Mouse (Mus musculus): ENCODE measurements around the gene E030018B13Rik.

Gene E030018B13Rik

DNA sequence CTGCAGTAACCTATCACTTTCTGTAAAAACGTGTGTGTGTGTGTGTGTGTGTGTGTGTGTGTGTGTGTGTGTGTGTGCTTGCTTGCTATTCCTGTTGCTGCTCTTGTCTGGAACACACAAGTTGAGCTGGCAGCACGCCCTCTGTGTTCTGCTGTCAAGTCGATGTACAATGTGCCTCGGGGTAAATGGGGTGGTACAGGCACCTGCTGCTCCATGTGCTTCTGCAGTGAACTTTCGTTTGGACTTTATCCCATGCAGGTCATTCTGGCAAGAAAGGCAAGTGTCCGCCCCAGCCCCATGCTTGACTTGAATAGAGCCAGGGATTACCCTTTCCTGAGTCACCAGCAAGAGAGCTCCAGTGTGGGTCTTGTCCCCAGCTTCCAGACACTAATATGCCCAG is 1.0 kb downstream of the E030018B13Rik start:
- DNase-seq (ENCODE audit: low spot score in 2 of 2) = no peak

DNA sequence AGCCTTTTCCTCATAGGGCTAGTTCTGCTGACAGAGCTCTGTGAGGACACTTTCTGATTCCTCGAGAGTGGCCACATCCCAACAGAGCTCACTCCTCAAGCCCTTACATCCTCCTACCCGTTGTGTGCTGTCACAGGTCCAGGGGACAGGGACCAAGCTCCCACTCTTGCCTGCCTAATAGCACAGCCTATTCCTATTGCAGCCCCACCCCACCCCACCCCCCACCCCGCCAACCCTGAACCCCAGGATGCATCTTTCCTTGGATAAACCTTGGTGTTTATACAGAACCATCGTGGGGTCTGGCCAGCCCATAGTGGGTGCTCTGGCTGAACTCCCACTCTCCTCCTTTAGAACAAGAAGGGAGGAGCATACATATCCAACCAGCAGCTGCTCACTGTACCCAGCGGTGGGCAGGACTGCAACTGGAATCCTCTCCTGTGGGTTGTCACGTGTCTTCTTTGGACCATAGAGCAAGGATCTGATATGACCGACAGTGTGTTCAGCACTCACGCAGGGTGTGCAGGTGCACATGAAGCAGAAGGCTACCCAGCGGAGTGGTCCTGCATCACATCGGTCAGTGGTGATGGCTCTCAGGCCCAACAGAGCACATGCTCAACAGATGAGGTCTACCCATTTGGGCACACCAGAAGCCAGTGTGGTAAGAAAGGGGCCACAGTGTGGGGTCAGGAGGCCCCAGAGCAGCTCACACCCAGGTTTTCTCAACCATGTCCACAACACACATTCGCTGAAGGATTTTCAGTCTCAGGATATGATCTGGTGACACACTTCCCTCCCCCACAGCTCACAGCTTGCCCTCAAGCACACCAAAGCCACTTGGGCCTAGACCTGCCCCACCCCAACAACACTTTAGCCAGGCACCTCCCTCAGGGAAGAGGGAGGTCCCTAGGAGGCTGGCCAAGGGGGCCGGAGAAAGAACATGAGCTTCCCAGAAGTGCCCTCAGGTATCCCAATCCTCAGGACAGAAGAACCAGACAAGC is 2.4 kb downstream of the E030018B13Rik start:
- DNase-seq (ENCODE audit: low spot score in 2 of 2) = no peak

DNA sequence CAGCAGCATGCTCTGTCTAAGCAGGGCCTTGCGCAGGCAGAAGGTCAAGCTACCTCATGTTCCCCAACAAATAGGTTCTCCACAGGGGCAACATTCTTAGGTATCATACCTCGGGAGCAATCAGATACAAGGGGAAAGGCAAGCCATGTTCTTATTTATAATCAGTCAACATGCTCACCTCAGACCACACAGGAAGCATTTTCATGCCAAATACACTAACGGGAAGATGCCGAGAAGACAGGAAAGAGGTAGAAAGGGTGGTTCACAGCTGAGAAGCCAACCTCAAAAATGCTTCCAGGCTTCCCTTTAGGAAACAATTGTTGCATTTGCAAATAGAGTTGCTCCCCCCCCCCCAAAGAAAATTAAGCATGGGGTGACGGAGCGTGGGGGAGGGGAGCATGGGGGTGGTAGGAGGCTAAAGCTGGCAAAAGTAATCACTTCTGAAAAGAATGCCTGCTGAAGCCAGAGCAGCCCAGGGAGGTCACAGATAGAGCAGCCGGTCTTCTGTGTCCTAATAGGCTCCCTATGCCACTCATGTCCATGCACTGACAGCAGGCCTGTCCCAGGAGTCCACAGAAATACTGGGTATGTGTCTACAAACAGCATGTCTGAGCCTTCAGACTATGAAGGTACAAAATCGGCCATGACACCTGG is 5.4 kb downstream of the E030018B13Rik start:
- no peak for DNase-seq (ENCODE audit: low spot score in 2 of 2)

DNA sequence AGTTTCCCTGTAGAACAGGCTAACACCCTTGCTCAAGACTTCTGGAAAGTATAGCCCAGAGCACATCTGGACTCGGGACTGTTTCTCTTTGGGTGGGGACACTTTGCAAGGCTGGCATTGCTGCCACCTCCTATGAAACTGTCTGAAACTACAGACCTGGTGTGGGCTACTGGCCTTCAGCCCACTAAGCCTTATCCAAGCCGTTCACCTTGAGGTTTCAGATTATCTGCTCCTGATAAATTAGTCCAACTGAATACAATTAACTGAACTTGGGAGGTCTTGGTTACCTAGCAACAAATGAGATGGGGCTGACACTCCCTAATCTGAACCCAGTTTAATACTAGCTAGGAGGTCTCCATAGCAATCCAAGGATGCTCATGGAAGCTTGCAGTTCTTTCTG is 5.9 kb downstream of the E030018B13Rik start:
- DNase-seq (ENCODE audit: low spot score in 2 of 2) = no peak

DNA sequence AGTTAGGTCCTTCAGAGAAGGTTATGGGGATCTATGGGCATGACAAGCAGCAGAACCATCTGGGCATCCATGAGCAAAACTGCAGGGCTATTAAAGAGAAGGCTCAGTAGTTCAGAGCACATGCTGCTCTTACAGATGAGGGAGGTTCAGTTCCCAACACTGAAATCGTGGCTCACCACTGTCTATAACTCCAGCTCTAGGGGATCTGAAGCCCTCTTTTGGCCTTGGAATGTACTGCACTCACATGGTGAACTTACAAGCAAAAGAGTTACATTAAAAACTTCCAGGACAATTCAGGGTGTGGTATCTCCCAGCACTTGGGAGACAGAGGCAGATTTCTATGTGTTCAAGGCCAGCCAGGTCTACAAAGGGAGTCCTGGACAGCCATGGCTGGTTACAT is 6.3 kb downstream of the E030018B13Rik start:
- DNase-seq (ENCODE audit: low spot score in 2 of 2) = no peak

DNA sequence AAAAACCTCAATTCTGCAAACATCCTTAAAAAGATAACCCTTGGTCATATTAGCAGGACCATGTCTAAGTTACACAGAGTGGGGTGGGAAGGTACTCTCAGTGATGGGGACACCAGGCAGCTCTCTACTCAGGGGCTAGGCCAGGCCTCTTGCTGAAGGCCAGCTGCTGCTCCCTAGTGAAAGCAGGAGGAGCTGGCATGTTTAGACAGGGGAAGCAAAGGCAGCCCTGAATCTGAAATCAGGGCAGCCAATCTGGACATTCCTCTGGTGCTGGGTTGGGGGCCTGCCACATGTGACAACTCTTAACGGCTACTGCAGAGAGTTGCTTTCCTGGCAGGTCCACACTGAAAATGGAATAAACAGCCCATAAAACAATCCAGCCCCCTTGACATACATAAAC is 7.5 kb downstream of the E030018B13Rik start:
- DNase-seq (ENCODE audit: low spot score in 2 of 2) = no peak

DNA sequence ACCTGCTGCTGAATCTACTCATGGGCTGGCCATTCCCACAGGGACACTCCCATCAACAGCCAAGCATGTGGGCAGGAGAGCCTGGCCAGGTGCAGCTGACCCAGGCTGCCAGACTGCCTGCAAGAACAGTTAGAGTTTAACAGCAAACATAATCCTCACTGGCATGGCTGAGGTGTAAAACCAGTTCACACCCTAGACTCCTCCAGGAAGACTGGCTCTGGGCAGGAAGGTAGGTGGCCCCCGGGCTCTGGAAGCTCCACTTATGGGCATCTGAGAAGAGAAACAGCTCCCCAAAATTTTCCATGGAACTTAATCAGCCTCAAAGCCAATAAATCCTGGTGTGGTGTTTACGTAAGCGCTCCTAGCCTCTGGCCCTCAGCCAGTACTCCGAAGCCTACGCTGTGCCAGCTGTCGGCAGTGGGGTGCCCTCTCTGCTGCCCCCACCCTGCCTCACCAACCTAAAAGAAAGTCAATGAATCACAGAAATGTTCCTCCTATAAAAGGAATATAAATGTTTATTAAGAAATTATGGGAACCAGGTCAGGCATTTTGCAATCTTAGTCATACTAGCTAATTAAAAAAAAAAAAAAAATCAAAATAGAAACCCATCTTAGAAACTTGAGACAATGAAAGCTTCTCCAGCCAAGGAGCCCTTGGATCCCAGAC is 8.2 kb downstream of the E030018B13Rik start:
- peak; percentile 91 for DNase-seq (ENCODE audit: low spot score in 2 of 2)

DNA sequence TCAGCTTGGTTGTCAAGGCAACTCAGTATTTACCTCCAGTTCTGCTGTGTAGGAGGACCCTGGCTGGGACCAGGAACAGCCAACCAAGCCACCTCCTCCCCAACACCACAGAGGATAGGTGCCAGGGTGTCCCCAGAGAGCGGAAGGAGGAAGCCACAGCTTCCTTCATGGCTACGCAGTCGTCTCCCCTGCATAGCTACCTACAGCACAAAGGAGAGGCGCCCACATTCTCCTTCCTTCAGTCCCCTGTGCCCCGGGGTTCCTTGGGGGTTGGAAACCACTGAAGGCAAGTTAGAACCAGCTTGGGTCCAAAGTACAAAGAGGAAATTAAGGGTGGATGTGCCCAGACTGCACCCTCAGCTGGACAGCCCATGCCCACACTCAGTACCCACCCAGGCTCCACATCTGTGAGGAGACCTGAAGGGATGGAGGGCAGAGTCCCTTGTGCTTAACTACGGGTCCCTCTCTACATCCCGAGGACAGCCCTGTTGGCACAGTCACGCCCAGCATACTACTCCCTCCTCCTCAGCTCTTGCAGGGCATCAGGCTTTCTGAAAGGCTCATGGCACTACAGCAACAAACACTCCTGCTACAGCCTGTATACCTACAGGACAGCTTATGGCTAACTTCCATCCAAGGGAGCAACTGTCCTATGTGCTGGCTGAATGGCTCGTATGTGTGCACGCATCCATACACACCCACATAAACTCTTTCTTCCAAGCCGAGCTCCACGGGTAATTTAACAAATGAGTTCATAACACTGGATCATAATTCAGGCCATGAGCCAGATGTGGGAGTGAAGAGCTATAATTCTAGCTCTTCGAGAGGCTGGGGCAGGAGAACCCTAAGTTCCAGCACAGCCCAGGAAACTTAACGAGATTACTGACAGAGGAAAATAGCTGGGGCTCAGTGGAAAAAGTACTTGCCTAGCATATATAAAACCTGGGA is 9.0 kb downstream of the E030018B13Rik start:
- DNase-seq (ENCODE audit: low spot score in 2 of 2) = peak; percentile 75

DNA sequence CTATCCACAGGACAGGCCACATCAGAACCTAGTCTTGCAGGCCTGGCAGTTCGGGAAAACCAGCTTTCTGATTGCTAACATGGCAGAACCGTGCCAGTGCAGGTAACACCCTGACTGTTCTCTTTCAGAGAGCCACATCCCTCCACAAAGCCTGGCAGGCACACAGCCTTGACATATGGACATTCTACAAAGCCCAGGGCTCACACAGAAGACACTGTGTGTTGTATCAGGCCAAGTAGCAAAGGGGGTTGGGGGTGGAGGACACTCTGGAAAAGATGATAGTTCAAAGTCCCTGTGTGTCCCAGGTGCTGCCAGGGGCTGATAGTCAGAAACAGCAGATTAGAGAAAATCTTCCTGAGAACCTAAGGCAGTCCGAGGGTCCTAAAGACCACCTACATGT is 9.8 kb downstream of the E030018B13Rik start:
- no peak for DNase-seq (ENCODE audit: low spot score in 2 of 2)

DNA sequence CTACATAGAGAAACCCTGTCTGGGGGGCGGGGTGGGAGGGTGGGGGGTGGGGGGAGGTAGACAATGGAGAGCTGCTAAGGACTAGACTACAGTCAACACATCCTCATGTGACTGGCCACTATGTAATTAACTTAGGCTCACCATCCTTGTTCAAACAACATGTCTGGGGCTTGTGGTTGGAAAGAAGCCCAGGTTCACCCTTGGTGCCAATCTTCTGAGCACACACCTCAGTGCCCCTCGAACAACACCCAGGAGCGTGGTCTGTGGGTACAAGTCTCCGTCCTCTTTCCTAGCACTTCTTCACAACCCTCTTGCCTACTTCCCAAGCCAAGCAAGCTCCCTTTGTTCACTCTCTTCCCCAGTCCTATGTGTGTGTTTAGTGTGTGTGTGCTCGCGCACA is 10.5 kb downstream of the E030018B13Rik start:
- no peak for DNase-seq (ENCODE audit: low spot score in 2 of 2)

DNA sequence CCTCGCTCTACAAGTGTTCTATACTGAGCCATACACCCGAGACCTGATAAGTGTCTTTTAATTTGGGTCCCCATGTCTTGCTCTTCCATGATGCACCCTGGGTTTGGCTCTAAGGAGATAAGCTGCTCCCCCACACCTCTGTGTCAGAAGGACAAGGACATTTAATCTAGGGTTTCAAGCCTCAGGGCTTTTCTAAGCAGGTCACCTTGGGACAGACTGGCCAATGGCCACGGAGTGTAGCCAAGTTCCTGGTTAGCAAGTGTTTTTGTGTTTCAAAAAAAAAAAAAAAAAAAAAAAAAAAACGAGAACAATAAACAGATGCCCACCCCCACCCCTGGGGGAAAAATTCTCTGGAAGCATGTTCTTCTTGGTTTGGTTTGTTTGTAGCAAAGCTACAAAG is 12.4 kb downstream of the E030018B13Rik start:
- no peak for DNase-seq (ENCODE audit: low spot score in 2 of 2)

DNA sequence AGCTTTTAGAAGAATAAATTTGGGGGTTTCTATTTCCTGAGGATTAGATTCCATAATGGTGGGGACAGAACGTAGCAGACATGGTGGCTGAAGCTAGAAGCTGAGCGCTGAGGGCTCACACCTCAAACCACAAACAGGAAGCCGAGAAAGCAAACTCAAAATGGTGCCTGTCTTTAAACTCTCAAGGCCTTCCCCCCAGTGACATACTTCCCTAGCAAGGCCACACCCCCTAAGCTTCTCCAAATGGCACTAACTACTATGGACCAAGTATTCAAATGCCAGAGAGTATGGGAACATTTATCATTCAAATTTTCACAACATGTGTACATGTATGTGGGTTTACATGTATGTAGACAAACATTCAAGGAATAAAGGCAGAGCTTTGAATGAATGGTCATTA is 13.5 kb downstream of the E030018B13Rik start:
- DNase-seq (ENCODE audit: low spot score in 2 of 2) = no peak

DNA sequence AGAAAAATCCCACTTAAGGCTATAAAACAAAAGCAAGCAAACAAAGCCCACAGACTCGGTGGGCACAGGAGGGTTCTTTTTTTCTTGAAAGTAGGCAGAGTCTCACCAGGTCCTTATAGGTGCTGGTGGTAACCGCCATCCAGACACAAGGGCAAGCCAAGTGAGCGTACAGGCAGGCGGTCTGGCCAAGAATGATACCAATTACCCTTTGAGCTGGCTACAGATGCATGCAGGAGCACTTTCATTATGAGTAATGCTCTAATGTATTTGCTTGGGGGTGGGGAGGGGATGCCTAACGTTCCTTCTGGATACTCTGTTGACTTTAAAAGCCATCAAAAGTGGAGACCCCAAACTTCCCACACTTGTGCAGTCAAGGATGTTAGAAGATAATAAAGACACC is 14.1 kb downstream of the E030018B13Rik start:
- no peak for DNase-seq (ENCODE audit: low spot score in 2 of 2)

DNA sequence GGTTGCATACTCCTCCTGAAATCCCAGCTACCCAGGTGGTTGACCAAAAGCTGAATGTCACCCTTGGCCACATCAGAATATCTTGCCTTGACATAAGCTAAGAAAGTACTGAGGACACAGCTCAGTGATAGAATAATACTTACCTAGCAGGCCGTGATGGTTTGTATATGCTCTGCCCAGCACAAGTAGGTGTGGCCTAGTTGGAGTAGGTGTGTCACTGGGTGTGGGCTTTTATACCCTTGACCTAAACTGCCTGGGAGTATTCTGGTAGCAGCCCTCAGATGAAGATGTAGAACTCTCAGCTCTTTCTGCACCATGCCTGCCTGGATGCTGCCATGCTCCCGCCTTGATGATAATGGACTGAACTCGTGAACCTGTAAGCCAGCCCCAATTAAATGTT is 15.8 kb downstream of the E030018B13Rik start:
- DNase-seq (ENCODE audit: low spot score in 2 of 2) = no peak

DNA sequence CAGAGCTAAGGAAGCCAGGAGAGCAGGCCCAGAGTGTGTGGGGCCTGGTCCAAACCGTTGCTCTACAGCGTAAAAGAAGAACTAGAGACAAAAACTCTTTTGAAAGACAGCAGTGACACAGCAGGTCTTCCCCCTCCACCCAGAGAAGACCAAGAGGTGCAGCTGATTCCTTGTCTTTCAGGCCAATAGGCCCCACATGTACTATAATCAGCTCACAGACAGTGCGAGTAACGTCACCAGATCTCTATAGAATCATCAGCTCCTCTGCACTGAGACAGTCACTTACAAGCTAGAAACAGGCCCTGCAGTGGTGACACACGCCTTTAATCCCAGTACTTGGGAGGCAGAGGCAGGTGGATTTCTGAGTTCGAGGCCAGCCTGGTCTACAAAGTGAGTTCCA is 17.2 kb downstream of the E030018B13Rik start:
- no peak for DNase-seq (ENCODE audit: low spot score in 2 of 2)

DNA sequence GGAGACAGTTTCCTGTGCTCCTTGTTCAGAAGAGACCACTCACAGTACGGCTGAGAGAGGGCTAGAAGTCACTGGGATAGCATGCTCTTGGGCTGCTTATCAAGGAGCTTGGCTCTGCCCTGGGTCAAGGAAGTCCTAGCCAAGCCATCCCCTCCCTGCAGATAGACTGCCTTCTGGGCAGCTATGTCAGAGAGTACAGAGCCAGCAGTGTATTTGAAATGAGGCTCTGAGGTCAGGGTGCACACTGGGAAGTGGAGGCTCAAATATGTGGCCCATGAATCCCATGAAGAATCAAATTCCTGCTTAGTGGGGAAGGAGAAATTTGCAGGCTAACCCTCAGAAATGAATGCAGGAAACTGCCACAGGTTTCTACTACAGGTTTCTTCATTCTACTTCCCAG is 17.9 kb downstream of the E030018B13Rik start:
- no peak for DNase-seq (ENCODE audit: low spot score in 2 of 2)

DNA sequence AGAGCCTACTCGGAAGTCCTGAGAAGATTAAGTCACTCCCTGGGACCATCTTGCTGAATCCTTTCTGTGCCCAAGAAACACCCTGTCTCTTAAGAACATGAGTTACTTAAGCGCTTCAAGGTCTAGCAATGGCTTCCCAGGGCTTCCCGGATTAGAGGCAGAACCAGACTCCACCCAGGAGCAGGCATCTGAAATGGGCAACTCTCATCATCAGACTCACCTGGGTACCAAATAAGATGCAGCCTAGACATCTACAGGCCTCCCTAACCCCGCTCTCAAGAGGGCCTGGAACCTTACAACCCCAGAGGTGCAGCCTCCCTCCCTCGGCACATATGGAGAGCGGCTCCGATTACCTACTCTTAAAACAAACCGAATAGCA is 19.1 kb downstream of the E030018B13Rik start:
- no peak for DNase-seq (ENCODE audit: low spot score in 2 of 2)

DNA sequence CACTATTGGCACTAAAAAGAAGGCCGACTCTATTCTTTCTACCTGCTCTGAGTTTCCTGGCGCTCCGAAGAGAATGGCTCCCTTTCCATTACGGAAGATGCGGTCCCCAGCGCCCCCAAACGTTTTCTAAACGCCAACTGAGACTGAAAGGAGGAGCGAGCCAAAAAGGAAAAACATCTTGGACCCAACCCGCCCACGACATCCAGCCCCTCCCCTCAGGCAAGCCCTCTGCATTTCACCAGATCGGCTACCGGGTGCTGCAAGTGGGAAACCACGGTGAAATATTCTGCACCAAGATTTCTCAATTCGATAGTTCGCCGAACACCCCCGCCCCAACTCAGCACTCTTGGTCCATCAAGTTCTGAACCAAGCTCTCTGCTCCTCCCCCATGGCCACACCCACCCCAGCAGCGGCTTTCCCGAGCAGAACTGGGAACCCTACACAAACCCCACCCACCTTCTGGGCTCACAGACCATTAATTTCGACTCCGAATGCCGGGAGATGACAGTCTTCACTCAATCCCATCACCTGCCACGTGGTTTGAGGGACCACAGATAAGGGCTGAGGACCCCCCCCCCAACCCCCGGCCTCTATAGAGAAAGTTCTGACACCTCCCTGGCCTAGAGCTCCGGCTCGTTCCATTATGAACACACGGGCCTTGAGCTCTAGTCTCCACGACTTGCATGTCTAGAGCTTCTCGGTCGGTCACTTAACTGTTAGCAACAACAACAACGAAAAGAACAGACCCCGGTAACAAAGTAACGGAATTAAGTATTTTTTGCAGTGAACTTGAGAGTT is 19.7 kb downstream of the E030018B13Rik start:
- DNase-seq (ENCODE audit: low spot score in 2 of 2) = peak; percentile 78

DNA sequence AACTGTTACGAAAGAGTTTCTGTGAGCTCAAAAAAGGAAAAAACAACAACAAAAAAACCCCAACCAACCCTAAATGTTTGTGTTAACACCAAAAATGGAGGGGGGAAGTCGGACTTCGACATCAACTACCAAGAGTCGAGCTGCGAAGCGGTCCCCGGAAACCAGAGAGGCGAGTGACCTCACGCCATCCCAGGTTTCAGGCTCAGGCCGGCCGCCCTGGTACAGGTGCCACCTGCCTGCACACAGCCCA is 20.3 kb downstream of the E030018B13Rik start:
- no peak for DNase-seq (ENCODE audit: low spot score in 2 of 2)

DNA sequence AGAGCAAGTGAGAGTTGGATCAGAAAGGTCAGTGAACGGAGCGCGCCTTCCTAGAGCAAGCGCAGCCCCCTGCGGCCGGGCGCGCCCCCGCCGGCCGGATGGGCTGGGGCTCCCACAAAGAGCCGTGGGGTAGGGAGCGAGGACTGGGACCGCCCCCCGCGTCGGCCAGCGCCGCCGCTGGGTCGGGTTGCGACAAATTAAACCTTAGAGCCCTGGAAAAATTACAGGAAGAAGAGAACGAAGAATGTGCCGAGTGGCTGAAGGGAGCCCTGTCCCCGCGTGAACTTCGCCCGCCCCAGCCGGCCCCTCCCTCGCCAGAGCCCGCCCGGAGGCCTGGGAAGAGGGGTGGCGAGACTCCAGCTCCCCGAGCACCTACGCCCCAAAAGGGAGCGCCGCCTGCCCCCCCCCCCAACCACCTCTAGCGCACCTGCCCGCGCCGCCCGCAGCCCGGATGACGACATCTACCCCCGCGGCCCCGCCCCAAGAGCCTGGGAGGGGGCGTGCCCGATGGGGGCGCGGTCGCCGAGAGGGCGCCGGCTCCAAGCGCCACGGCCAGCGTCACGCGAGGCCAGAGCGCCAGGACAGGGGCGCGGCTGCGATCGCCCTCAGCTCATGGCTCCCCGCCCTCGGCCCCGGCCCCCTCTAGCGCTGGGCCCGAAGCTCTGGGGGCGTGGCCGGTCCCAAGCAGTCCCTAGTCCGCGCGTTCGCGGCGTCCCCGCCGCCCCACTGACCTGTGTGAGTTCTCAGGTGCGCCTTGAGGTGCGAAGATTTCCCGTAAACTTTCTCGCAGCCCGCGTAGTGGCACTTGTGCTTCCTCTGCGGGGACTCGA is 20.8 kb downstream of the E030018B13Rik start:
- DNase-seq (ENCODE audit: low spot score in 2 of 2) = no peak

All from right cerebral cortex, adult 2 months (tissue).